Mouse (Mus musculus): ENCODE data around the gene Blm. TPM values are rescaled to one million over a fixed set of nuclear protein-coding genes. Genes with fewer than 3 reads are reported as not detected.

The Blm gene
- polyA plus RNA-seq, 1 experiment from 2014 or later, result 29.7 TPM

Other genes with a start within 250 kb of the Blm start
- gene Prc1, start 240.7 kb downstream of the Blm start, polyA plus RNA-seq (2015; fragmentation: Nextera tagmentation; extraction: Ambion mirVana), result 114 and 130 TPM in 2 replicates
- gene Rccd1, start 210.7 kb downstream of the Blm start, polyA plus RNA-seq (2015; fragmentation: Nextera tagmentation; extraction: Ambion mirVana), result 3.3 and 3.4 TPM in 2 replicates
- 10.3 and 11.5 TPM in 2 replicates for gene Unc45a, start 194.1 kb downstream of the Blm start, polyA plus RNA-seq (2015; fragmentation: Nextera tagmentation; extraction: Ambion mirVana)
- gene Hddc3, start 192.0 kb downstream of the Blm start, polyA plus RNA-seq (2015; fragmentation: Nextera tagmentation; extraction: Ambion mirVana), result 3.8 and 4.2 TPM in 2 replicates
- gene Man2a2, start 163.7 kb downstream of the Blm start, polyA plus RNA-seq (2015; fragmentation: Nextera tagmentation; extraction: Ambion mirVana), result 2.2 and 2.6 TPM in 2 replicates
- 10.6 and 12.0 TPM in 2 replicates for gene Fes, start 147.2 kb downstream of the Blm start, polyA plus RNA-seq (2015; fragmentation: Nextera tagmentation; extraction: Ambion mirVana)
- gene Furin, start 129.7 kb downstream of the Blm start, polyA plus RNA-seq (2015; fragmentation: Nextera tagmentation; extraction: Ambion mirVana), result 3.8 and 4.1 TPM in 2 replicates
- 4.1 and 5.5 TPM in 2 replicates for gene Crtc3, start 153.8 kb upstream of the Blm start, polyA plus RNA-seq (2015; fragmentation: Nextera tagmentation; extraction: Ambion mirVana)

All from liver, embryonic 13.5 days (tissue).